Mouse (Mus musculus) R1 (cell line): ENCODE measurements around the gene Ppp1r14b.
A peak's percentile ranks its signal among the peaks of the same experiment; 100 is the strongest.
"Not testable (repeated sequence)": the region's sequence is repeated elsewhere in the genome, so short reads cannot be mapped to it uniquely, and the experiment has no call there.

Experiments used
- DNase-seq: peaks from one replicate; pipeline ENCODE4 v3.0.0-alpha.2; 2018; ENCODE audit warnings: low read depth, low spot score

Ppp1r14b gene

DNA sequence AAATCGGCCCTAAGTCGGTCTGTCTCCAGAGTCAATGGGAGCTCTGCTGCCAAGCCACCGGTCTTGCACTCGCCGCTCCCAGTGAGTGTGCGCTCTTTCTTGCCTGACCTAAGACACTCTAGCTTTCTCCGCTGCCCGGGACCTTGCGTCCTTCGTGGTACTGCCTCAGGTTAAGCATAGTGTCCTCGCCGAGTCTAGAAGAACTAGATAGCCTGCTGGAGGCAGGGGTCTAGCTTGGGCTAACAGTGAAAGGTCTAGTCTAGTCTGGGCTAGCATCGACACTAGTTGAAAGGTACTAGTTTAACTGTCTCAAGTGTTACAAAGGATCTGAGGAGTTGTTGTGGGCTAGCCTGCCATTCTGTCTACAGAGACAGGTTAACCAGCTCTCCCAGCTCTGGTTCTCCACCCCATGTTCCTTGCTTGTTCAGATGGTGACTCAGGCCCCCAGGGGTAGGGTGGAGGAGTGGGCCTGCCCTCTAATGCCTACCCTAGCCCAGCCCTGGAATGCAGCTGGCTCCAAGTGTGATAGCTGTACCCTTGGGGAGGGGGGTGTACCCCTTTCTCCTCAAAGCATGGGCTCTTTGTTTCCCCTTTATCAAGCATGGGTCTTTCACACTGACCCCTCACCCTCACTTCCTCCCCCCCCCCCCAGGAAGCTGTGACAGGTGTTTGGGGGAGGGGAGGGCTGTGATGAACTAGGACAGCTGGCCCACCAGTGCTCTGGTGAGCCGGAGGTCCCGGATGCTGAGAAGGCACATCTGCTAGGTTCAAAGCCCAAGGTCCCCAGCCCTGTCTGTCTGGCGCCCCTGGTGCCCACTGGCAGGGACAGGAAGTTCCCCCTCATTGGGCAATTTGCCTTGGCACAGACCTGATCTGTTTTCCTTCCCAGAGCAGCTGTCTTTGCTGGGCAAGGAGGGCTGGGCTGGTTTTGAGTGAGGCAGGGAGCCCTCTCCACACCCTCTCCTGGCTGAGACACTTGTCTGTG, 1.1 kb downstream of the Ppp1r14b start, which contains the start of gene Plcb3:
Gene Plcb3, minus strand, starts transcription at position 934 of the 985 bp plus-strand sequence.
- DNase-seq = peak; percentile 54

- DNase-seq = no peak
Observed at GRCm38 (mm10) chr19:6977759-6978638, 3.2 kb downstream of the Ppp1r14b start.

DNA sequence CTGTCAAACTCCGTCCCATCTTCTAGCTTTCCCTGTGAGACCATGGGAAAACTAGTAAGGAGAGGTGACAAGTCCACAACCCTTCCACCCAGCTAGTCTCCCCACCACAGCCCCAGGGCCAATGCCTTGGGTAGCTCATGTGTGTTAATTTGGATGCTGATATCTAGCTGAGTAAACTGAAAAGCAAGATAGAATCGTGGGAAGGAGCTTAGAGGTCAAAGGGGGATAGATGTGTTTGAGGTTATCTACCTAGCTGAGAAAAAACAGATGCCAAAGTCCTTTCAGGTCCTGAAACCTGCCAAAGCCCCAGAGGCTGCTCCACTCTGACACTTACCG, 3.8 kb downstream of the Ppp1r14b start:
- DNase-seq = no peak

- DNase-seq = peak; percentile 65
Observed at GRCm38 (mm10) chr19:6979001-6979479, 4.3 kb downstream of the Ppp1r14b start.

DNA sequence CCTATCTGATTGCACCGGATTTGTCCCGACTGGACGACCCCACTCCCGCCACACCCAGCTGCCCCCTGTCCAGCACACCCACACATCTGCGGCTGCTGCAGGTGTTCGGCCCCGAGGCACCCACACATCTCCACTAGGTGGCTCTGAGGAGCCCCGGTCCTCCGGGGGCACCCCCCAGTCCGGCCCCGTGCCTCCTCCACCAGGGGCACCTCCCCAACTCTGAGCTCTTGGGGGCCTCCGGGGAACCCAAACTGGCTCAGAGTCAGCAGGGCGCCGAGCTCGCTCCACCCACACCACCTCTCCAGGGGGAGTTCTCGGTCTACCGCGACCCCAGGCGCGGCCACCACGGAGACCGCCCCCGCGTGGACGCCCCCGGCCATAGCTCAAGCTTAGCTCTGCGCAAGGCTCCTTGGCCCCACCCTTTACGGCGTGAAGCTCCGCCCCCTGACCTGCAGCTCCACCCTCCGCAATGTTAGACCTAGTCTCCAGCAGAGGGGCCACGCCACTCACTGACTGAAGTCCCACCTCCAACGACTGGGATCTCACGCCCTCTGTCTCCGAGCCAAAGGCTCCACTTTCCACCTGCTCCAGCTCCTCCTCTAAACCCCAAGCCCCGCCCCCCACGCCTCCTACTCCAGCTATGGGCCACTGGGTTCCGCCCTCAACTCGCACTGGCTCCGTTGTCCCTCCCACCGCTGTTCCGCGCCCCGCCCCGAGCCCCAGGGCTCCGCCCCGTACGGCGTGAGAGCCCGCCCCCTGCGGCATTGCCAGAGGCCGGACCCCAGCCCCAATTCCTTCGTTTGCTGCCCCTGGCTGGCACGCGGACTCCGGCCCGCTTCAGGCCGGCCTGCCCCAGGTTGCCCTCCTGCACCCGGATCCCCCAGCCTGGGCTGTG, 5.0 kb downstream of the Ppp1r14b start:
- peak; percentile 99 for DNase-seq

DNA sequence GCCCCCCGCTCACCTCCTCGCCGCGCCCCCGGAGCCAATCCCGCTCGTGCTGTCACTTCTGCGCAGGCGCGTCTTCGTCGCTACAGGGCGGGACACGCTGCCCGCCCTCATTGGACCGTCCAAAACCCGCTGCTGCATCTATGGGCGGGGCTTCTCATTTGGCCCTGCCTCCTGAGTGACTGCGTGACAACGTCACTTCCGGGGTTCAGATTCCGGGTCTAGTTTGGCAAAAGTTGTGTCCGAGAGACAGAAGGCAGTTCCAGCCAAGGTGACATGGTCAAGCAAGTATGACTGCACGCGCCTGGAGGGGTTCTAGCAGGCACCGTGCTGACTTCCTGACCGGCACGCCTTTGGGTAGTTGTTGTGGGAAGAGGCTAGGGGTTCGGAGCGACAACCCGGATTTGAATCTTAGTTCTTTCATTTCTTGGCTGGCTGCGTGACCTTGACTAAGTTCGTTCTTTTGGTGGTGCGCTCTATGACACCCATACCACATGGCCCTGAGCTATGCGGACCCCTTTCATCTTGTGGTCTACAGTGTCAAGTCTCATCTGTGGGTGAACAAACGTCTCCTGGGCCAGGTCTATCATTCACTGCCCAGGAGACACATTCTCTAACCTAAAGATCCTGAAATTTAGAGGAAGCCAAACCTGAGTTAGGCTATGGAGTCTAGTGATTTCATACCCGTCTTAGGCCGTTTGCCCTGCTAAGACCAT, 5.8 kb downstream of the Ppp1r14b start, which contains the start of gene Fkbp2:
Gene Fkbp2, minus strand, starts transcription at position 121 of the 713 bp plus-strand sequence.
- DNase-seq = peak; percentile 98

- DNase-seq = no peak
Observed at GRCm38 (mm10) chr19:6981465-6981864, 6.7 kb downstream of the Ppp1r14b start.

DNA sequence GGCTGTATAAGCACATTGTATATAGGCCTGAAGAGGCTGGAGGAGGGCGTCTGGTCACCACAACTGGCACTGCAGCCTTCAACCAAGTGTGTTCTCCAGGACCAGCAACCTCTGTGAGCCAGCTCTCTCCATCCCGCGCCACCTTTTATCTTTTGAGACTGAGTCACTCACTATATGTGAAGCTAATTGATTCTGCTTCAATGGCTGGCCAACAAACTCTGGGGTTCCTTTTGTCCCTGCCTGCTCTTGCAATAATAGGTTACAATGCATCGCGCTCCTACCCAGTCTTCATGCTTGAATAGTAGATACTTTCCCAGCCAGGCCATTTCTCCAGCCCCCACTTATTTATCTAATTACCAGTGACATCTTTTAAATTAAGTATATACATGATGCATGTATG, 8.9 kb downstream of the Ppp1r14b start:
- DNase-seq = no peak

DNA sequence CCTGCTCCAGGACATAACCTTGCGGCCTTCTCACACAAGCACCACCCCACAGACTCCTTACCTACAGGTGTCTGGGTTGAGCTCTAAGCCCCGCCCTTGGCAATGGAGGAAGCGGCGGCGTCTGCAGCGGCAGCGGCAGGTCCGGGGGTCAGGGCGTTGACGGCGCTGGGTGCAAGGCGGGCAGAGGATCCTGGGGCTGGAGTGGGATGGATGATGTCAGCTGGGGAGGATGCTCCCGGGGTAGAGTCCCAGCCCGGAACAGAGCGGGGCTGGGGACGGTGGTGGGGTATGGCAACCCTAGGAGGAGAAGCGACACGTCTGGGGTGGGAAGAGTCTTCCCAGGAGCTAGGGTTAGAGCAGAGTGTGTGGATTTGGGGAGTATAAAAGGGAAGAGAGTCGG, 10.5 kb downstream of the Ppp1r14b start:
- DNase-seq = peak; percentile 40

- no peak for DNase-seq
Observed at GRCm38 (mm10) chr19:6985951-6986708, 11.4 kb downstream of the Ppp1r14b start.

- DNase-seq = peak; percentile 45
Observed at GRCm38 (mm10) chr19:6987061-6987903, 12.5 kb downstream of the Ppp1r14b start, which contains the start of gene Vegfb. Gene Vegfb, minus strand, starts transcription at chr19:6987651.

- peak; percentile 53 for DNase-seq
Observed at GRCm38 (mm10) chr19:6987904-6988285, 13.1 kb downstream of the Ppp1r14b start.

- DNase-seq = no peak
Observed at GRCm38 (mm10) chr19:6989251-6989650, 14.5 kb downstream of the Ppp1r14b start.

- DNase-seq = no peak
Observed at GRCm38 (mm10) chr19:6990712-6991111, 15.9 kb downstream of the Ppp1r14b start.

- not testable (repeated sequence) for DNase-seq
Observed at GRCm38 (mm10) chr19:6991166-6991565, 16.4 kb downstream of the Ppp1r14b start.

DNA sequence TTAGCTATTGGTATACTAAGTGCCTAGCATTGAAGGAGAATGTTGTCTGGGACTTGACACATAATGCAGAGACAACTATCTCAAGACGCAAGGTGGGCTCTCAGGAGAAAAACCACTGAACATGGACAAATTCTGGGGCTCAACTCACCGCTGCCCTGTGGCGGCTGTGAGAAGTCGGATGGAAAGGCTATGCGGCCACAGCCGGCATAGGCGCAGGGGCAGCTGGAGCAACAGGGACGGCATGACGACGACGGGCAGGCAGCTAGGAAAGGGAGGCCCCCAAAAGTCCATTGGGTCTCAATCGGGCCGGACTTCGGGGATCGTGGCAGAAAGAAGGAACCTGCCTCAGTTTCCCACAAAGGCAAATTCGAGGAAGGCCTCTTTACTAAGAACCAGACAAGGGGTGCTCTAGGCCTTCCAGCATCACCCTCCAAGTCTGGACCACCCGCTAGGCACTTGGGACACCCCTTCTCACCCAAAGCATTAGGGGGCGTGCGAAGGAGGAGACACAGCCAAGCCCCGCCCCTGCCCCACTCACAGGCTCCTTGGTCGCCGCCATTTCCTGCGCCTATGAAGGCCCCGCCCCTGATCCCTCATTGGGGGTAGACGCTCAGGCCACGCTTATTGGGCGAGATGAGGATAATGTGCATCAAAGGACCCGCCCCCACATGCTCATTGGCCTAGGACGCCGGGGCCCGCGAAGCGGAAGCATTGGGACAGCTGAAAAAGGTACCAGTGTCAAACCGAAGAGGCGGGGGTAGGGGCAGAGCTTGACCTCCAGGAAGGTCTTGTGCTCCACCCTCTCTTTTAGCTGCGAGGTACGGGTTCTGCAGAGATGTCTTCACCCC, 17.5 kb downstream of the Ppp1r14b start, which contains the start of gene Dnajc4:
Gene Dnajc4, minus strand, starts transcription at position 562 of the 848 bp plus-strand sequence.
- DNase-seq = peak; percentile 99

DNA sequence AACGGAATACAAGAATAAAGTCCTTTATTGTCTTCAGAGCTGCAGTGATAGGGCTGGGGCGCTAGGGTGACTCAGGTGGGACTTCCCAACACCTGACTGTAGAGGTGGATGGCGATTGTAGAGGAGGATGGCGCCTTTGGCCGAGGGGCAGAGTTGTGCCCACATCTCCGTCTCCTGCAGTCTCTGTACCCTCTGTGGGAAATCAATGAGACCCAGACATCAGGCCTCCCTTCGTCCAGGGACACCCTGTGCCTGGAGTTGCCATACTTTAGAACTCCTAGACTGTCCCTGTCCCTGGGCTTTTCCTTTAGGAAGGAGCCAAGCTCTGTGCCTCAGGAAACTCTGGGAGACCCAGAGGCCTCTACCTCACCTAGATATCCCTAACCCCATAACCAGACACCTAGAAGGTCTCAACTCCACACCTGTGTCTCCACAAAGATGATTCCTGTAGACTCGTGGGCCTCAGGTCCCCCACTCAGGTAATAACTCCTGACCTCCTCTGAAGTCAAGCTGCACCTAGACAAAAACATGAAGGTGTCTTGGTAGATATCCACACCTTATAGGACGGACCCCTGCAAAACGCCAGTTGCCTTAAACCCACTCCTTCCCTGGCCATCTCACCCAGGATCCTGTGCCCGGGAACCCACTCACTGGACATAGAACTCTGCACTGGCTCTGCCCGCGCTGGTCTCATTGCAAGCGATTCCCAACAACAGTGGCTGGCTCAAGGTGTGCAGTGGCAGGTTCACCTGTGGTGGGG, 18.4 kb downstream of the Ppp1r14b start:
- DNase-seq = no peak
